13 mouse cellular contexts compared by ENCODE assay signal in the genomic region with DNA sequence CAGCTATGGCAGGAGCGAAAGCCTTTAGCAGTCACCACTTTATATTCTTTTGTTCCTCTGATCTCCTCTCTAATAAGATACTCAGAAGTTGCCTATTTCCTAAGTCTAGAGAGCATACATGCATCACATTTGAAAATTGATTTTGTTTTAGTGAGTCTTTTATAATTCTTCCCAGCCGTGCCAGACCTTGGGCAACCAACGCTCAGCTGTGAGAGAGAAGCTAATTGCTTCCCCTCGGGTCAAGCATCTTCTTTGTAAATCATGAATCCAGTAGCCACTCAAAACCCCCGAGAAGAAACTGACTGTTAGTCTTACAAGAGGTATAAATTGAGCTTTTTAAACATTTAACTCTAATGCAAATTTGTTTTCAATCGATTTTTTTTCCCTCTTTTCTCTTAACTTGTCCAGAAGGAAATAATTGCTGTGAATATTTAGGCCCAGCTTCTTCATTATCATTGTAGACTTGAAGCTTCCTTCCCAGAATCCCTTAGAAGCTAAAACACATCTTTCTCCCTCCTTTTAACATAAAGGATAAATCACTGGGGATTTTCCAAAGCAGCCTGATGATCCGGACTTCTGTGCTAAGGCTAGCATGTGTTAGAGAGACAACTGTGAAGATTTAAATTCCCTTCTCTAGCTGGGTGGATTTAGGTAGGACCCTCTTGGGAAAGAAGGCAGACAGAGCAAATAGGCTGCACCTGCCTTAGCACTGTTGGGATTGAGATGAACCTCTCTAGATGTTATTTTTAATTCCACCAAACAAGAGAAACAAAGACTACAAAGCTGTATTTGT. TPM values are rescaled to one million over a fixed set of nuclear protein-coding genes. Genes with fewer than 3 reads are reported as not detected.
DNase-seq lines count a peak whose midpoint lies in the region; ATAC-seq and TF ChIP-seq lines count a peak whose summit lies in the region.
"Had no signal": no experiment of that assay in that cellular context is flagged by ENCODE, and none has a peak within 500 bp of the region (broad histone marks: within the 10 kb centered on the region; RNA-seq: fewer than 3 reads in every experiment).

No protein-coding gene starts in this region.

- no peak for TF ChIP-seq CTCF in left cerebral cortex, adult 2 months (IDR thresholded peaks at IDR 0.05)

- no peaks in the 10 kb centered on the region for H3K36me3 ChIP-seq in neural tube, embryonic 11.5 days (ENCODE audit: control insufficient read depth, insufficient read depth, low read length)
- H3K36me3 ChIP-seq in forebrain, embryonic 14.5 days (ENCODE audit: control insufficient read depth, insufficient read depth, low read length): no peaks in the 10 kb centered on the region
- no peaks in the 10 kb centered on the region for H3K36me3 ChIP-seq in midbrain, embryonic 12.5 days
- H3K36me3 ChIP-seq in neural tube, embryonic 15.5 days: no peaks in the 10 kb centered on the region
- H3K36me3 ChIP-seq: G1E; heart, embryonic 12.5 days; intestine, embryonic 15.5 days; kidney, embryonic 15.5 days had no signal

- ATAC-seq in neural tube, embryonic 11.5 days (ENCODE audit: insufficient read depth, low FRiP score, low TSS enrichment): no peak
- ATAC-seq in forebrain, embryonic 14.5 days: no peak
- ATAC-seq in midbrain, embryonic 12.5 days (ENCODE audit: low FRiP score, low read depth): 0 out of 2 replicates have a peak, but pooled peaks have one; percentile 30
- ATAC-seq in neural tube, embryonic 15.5 days (ENCODE audit: low FRiP score): no peak
- ATAC-seq: intestine, embryonic 15.5 days had no signal

- H3K27me3 ChIP-seq in neural tube, embryonic 11.5 days (ENCODE audit: control insufficient read depth, insufficient read depth, low read length): no peaks in the 10 kb centered on the region
- no peaks in the 10 kb centered on the region for H3K27me3 ChIP-seq in forebrain, embryonic 14.5 days (replicated peaks; ENCODE audit: control insufficient read depth, insufficient read depth, low read length)
- no peaks in the 10 kb centered on the region for H3K27me3 ChIP-seq in midbrain, embryonic 12.5 days
- H3K27me3 ChIP-seq in neural tube, embryonic 15.5 days (replicated peaks): no peaks in the 10 kb centered on the region
- H3K27me3 ChIP-seq: heart, embryonic 12.5 days; intestine, embryonic 15.5 days; kidney, embryonic 15.5 days had no signal

- intact Hi-C loops in left cerebral cortex, adult 2 months (cut with DNase I): no loop called here

- H3K27ac ChIP-seq in neural tube, embryonic 11.5 days (ENCODE audit: low read depth, low read length): peak overlapping the region; percentile 40; the same call in 1 of the 2 replicates
- peak overlapping the region; percentile 63; the same call in 1 of the 2 replicates for H3K27ac ChIP-seq in forebrain, embryonic 14.5 days (ENCODE audit: low read depth, low read length)
- peak overlapping the region; percentile 75 for H3K27ac ChIP-seq in midbrain, embryonic 12.5 days (replicated peaks)
- H3K27ac ChIP-seq in neural tube, embryonic 15.5 days (replicated peaks): peak overlapping the region; percentile 61
- no peak overlapping the region for H3K27ac ChIP-seq in left cerebral cortex, adult 2 months
- H3K27ac ChIP-seq: intestine, embryonic 15.5 days; kidney, embryonic 15.5 days had no signal

- 67% methylated on average over 7 of the region's 7 CpGs for WGBS in neural tube, embryonic 11.5 days
- whole genome bisulfite sequencing in forebrain, embryonic 14.5 days: 24% methylated on average over 7 of the region's 7 CpGs
- WGBS in midbrain, embryonic 12.5 days: 51% methylated on average over 7 of the region's 7 CpGs
- WGBS in neural tube, embryonic 15.5 days: 29% methylated on average over 7 of the region's 7 CpGs

- H3K9ac ChIP-seq in neural tube, embryonic 11.5 days (ENCODE audit: low read length): no peak overlapping the region
- no peak overlapping the region for H3K9ac ChIP-seq in forebrain, embryonic 14.5 days (ENCODE audit: low read length)
- no peak overlapping the region for H3K9ac ChIP-seq in midbrain, embryonic 12.5 days (replicated peaks)
- no peak overlapping the region for H3K9ac ChIP-seq in neural tube, embryonic 15.5 days (replicated peaks)
- H3K9ac ChIP-seq: heart, embryonic 12.5 days; intestine, embryonic 15.5 days; kidney, embryonic 15.5 days had no signal

- H3K9me3 ChIP-seq in neural tube, embryonic 11.5 days (ENCODE audit: control insufficient read depth, low read length): no peaks in the 10 kb centered on the region
- 0 out of 2 replicates have a peak, but pooled peaks cover 3% of the 10 kb centered on the region for H3K9me3 ChIP-seq in forebrain, embryonic 14.5 days (replicated peaks; ENCODE audit: control insufficient read depth, low read length)
- 0 out of 2 replicates have a peak, but pooled peaks cover 2% of the 10 kb centered on the region for H3K9me3 ChIP-seq in midbrain, embryonic 12.5 days
- no peaks in the 10 kb centered on the region for H3K9me3 ChIP-seq in neural tube, embryonic 15.5 days (replicated peaks)
- H3K9me3 ChIP-seq: G1E; heart, embryonic 12.5 days; intestine, embryonic 15.5 days; kidney, embryonic 15.5 days had no signal

- DNase-seq in neural tube, embryonic 11.5 days (ENCODE audit: low spot score): no peak
- no peak for DNase-seq in neural tube, embryonic 10.5 days (ENCODE audit: extremely low spot score, low spot score)
- DNase-seq in forebrain, embryonic 14.5 days (ENCODE audit: low spot score): peak; percentile 50
- DNase-seq in thymus, postnatal 10 days (ENCODE audit: low spot score in 2 of 2): no peak
- no peak for DNase-seq in left cerebral cortex, adult 2 months (ENCODE audit: extremely low spot score in 1 of 2, low spot score in 2 of 2)
- DNase-seq: lung, adult 18-20 months; thymus, adult 18-20 months had no signal

- no peak overlapping the region for H3K4me3 ChIP-seq in neural tube, embryonic 11.5 days (ENCODE audit: low read depth, low read length)
- H3K4me3 ChIP-seq in forebrain, embryonic 14.5 days (ENCODE audit: low read depth, low read length): no peak overlapping the region
- H3K4me3 ChIP-seq in midbrain, embryonic 12.5 days: no peak overlapping the region
- H3K4me3 ChIP-seq in neural tube, embryonic 15.5 days (replicated peaks): no peak overlapping the region
- H3K4me3 ChIP-seq in left cerebral cortex, adult 2 months: no peak overlapping the region
- H3K4me3 ChIP-seq: heart, embryonic 12.5 days; intestine, embryonic 15.5 days; kidney, embryonic 15.5 days had no signal

- H3K4me2 ChIP-seq in neural tube, embryonic 11.5 days (ENCODE audit: low read depth): no peak overlapping the region
- H3K4me2 ChIP-seq in forebrain, embryonic 14.5 days (ENCODE audit: low read length): no peak overlapping the region
- no peak overlapping the region for H3K4me2 ChIP-seq in midbrain, embryonic 12.5 days (replicated peaks)
- H3K4me2 ChIP-seq in neural tube, embryonic 15.5 days: no peak overlapping the region
- H3K4me2 ChIP-seq: heart, embryonic 12.5 days; intestine, embryonic 15.5 days; kidney, embryonic 15.5 days had no signal

- H3K4me1 ChIP-seq in neural tube, embryonic 11.5 days (ENCODE audit: control insufficient read depth, insufficient read depth, low read length): no peaks in the 10 kb centered on the region
- H3K4me1 ChIP-seq in forebrain, embryonic 14.5 days (ENCODE audit: control insufficient read depth, insufficient read depth, low read length): peaks cover 7% of the 10 kb centered on the region
- peaks cover 13% of the 10 kb centered on the region; the same call in 1 of the 2 replicates for H3K4me1 ChIP-seq in midbrain, embryonic 12.5 days
- peaks cover 17% of the 10 kb centered on the region for H3K4me1 ChIP-seq in neural tube, embryonic 15.5 days
- H3K4me1 ChIP-seq: heart, embryonic 12.5 days; intestine, embryonic 15.5 days; kidney, embryonic 15.5 days had no signal

RNA-seq across cellular contexts. Expression of a gene that starts 10.5 kb away (rescaled TPM):
- polyA plus RNA-seq in neural tube, embryonic 11.5 days (2014; fragmentation: Nextera tagmentation; extraction: Ambion mirVana): 52.1 and 58.2 TPM in 2 replicates
- 58.2 and 58.3 TPM in 2 replicates for polyA plus RNA-seq in forebrain, embryonic 14.5 days (2014; fragmentation: Nextera tagmentation; extraction: Ambion mirVana)
- polyA plus RNA-seq in midbrain, embryonic 12.5 days (2016; fragmentation: Nextera tagmentation; extraction: Ambion mirVana): 47.3 and 48.9 TPM in 2 replicates
- 37.1 and 37.4 TPM in 2 replicates for polyA plus RNA-seq in neural tube, embryonic 15.5 days (2015; fragmentation: Nextera tagmentation; extraction: Ambion mirVana)
- total RNA-seq in left cerebral cortex, adult 2 months (2021): 10 to 100 TPM; 14.8 to 15.5 TPM
